Mouse (Mus musculus) ES-Bruce4 (cell line): ENCODE measurements around the gene Rnf223. TPM values are rescaled to one million over a fixed set of nuclear protein-coding genes. Genes with fewer than 3 reads are reported as not detected.
"Not testable (repeated sequence)": the region's sequence is repeated elsewhere in the genome, so short reads cannot be mapped to it uniquely, and the experiment has no call there.

Experiments
- H3K27ac ChIP-seq: 2 replicates; pipeline ENCODE4 v1.5.1; 2012; ENCODE audit warnings: low read length, inconsistent platforms; ENCODE audit not compliant: insufficient read depth
- H3K27me3 ChIP-seq: 2 replicates; pipeline ENCODE4 v1.6.1; 2012; ENCODE audit warnings: mild to moderate bottlenecking, low read length, inconsistent platforms; ENCODE audit not compliant: control insufficient read depth, poor library complexity, insufficient read depth, severe bottlenecking
- H3K36me3 ChIP-seq: 2 replicates; pipeline ENCODE4 v1.6.1; 2012; ENCODE audit warnings: inconsistent platforms, mild to moderate bottlenecking, low read length, moderate library complexity; ENCODE audit not compliant: control insufficient read depth, poor library complexity, insufficient read depth, severe bottlenecking
- H3K4me1 ChIP-seq: one replicate; pipeline ENCODE4 v1.8.1; 2011; ENCODE audit warnings: low read length; ENCODE audit not compliant: control insufficient read depth, insufficient read depth
- H3K4me3 ChIP-seq: 2 replicates; pipeline ENCODE4 v1.5.1; 2011; ENCODE audit warnings: low read depth, mild to moderate bottlenecking, low read length
- H3K9ac ChIP-seq: 2 replicates; pipeline ENCODE4 v1.6.1; 2012; ENCODE audit warnings: low read depth, mild to moderate bottlenecking, inconsistent platforms; ENCODE audit not compliant: poor library complexity, severe bottlenecking
- H3K9me3 ChIP-seq: replicated peaks from 2 replicates; pipeline ENCODE4 v1.6.1; 2012; ENCODE audit warnings: mild to moderate bottlenecking, low read length, inconsistent platforms; ENCODE audit not compliant: control insufficient read depth, poor library complexity, insufficient read depth, severe bottlenecking
- CTCF ChIP-seq: IDR thresholded peaks from one replicate; pipeline ENCODE4 v1.8.1; 2011; ENCODE audit warnings: low read depth, low read length
- EP300 ChIP-seq: IDR thresholded peaks from 2 replicates; pipeline ENCODE4 v1.6.1; 2011; ENCODE audit warnings: low read depth, low read length; ENCODE audit not compliant: insufficient read depth
- POLR2A ChIP-seq: IDR thresholded peaks from one replicate; pipeline ENCODE4 v1.8.1; 2011; ENCODE audit warnings: low read length; ENCODE audit not compliant: insufficient read depth
- polyA plus RNA-seq: library from polyadenylated mRNA; stranded (reverse); fragments of >200 nt; gene quantifications from 2 replicates; pipeline ENCODE4 v1.2.4, GENCODE M21; 2011; ENCODE audit warnings: low read depth; ENCODE audit not compliant: missing spikeins, insufficient read depth, insufficient read length

Gene Rnf223
- polyA plus RNA-seq, 1 experiment: 0.27 TPM

DNA sequence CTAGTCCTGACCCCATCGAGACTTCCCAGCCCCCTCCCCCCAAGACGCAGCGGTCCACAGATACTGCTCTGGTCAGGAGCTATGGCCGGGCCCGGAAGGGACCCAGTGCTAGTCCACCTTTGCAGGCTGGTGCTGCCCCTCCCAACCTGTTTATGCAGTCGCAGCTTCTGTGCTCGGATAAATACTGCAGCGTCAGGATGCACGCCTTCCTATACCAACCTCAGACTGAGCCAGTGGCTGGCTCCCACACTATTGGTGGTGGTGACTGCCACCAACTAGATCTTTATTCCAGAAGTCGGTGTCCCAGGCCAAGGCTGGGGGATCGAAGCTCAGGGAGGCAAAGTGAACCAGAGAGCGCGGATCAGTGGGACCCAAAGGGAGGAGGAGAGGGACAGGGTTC lies 4.8 kb downstream of the Rnf223 start:
- Histone ChIP-seq H3K27ac (no peak overlapping the region), H3K9me3 (peaks cover 28% of the 10 kb centered on the region), H3K9ac (no peak overlapping the region), H3K4me3 (no peak overlapping the region), H3K27me3 (no peaks in the 10 kb centered on the region), H3K36me3 (no peaks in the 10 kb centered on the region), H3K4me1 (no peaks in the 10 kb centered on the region)
- TF ChIP-seq EP300 (no peak), CTCF (no peak), POLR2A (no peak)

DNA sequence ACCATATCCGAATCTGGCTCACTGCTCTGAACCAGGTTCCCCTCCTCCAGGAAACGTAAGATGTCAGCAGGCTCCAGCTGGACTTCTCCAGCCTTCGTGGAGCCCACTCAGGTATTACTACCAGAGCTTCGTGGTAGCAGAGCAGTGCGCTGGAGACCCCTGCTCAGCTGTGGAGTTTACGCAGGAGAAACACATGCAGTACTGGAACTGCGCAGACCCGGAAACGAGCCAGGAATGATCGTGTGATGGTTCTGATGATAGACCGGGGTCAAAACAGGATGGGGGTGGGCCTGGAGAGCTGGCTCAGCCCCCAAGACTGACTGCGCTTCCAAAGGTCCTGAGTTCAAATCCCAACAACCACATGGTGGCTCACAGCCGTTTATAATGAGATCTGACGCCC lies 5.5 kb downstream of the Rnf223 start:
- TF ChIP-seq CTCF (no peak), POLR2A (no peak), EP300 (no peak)
- Histone ChIP-seq H3K36me3 (no peaks in the 10 kb centered on the region), H3K9ac (no peak overlapping the region), H3K4me1 (no peaks in the 10 kb centered on the region), H3K4me3 (no peak overlapping the region), H3K27ac (no peak overlapping the region), H3K27me3 (no peaks in the 10 kb centered on the region), H3K9me3 (peaks cover 28% of the 10 kb centered on the region)

DNA sequence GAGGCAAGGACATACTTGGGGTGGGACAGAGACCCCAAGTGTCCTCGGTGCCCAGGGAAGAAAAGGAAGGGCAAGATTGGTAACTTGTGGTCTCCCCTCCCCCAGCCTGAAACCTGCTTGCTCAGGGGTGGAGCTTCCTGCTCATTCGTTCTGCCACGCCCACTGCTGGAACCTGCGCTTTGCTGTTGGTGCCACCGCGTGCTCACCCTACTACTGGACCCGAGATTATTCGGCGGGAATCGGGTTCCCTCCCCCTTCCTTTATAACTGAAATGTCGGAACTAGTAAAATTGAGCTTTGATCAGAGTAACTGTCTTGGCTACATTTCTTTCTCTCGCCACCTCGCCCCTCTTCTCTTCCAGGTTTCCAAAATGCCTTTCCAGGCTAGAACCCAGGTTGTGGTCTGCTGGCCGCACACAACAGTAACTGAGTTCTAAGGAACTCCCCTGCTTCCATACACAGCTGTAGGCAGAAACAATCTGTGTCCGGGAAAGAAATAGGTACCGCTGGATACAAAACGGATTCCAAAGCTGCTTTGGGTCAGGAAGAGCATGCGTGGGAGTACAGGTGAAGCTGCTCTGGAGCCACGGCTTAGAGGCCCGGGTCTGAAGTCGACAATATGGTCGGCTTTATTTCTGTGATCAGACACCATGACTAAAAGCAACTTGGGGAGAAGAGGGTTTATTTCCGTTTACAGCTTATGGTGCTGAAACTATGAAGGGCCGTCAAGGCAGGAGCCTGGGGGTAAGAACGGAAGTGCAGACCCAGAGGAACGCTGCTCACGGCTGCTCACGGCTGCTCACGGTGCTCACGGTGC lies 6.2 kb downstream of the Rnf223 start:
- H3K27me3 ChIP-seq: no peaks in the 10 kb centered on the region
- no peaks in the 10 kb centered on the region for H3K4me1 ChIP-seq
- peaks cover 28% of the 10 kb centered on the region for H3K9me3 ChIP-seq
- H3K4me3 ChIP-seq: no peak overlapping the region
- TF ChIP-seq CTCF (no peak), EP300 (no peak), POLR2A (no peak)
- no peaks in the 10 kb centered on the region for H3K36me3 ChIP-seq
- no peak overlapping the region for H3K9ac ChIP-seq
- no peak overlapping the region for H3K27ac ChIP-seq

DNA sequence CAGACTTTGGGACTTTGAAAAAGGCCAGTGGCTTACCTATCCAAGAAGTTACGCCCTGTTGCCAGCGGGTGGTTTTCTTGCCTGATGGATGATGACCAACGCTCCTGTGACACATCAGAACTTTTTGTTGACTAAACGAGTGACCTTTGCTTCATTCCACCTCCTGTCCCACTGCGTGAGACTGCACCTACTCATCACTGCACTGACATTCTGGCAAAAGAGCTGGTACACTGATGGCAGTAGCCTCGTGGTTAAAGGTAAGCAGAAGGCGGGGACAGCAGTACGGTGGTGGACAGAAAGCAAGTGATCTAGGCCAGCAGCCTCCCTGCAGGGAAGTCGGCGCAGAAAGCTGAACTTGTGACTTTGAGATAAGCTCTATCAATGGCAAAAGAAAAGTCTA lies 20.6 kb downstream of the Rnf223 start:
- not testable (repeated sequence) for H3K27ac ChIP-seq, H3K36me3 ChIP-seq, H3K27me3 ChIP-seq, H3K4me3 ChIP-seq, H3K4me1 ChIP-seq, H3K9ac ChIP-seq
- peaks cover 36% of the 10 kb centered on the region for H3K9me3 ChIP-seq

DNA sequence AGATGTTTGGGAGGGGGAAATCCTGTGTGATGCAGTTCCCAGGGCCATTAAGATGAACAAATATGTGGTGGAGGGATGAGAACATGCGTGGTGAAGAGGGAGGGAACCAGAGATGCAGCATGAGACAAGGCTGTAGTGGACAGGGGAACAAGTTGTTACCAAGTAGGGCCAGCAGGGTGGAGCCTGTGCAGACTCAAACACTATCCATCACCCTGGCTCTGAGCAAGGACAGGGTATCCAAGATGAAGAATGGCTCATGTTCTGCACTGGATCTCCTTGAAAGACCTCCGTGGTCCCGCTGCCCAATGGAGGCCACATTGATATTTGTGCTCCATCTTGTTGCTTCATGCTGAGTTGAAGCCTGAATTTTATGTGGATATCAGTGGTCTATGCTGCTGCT lies 24.5 kb downstream of the Rnf223 start:
- Histone ChIP-seq H3K27me3 (no peaks in the 10 kb centered on the region), H3K4me1 (no peaks in the 10 kb centered on the region), H3K9ac (no peak overlapping the region), H3K9me3 (peaks cover 39% of the 10 kb centered on the region), H3K4me3 (no peak overlapping the region), H3K27ac (no peak overlapping the region), H3K36me3 (no peaks in the 10 kb centered on the region)
- no peak for TF ChIP-seq EP300
- TF ChIP-seq CTCF: no peak
- no peak for TF ChIP-seq POLR2A

DNA sequence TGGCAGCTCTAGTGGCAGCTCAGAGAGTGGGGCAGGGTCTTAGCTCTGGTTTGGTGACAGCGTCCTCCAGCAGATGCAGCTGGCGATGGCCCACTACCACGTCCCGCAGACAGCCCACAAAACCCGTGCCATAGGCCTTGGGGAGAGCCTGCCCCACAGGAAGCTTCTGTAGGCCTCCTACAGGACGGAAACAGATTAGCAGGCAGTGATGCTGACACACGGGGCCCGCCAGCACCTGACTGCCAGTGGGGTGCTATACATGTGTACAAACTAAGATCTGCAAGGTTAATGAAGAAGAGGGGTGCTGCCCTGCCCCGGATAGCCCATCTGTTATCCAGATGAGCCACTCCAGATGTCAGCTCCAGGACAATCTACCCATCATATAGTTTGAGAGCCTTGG lies 36.2 kb downstream of the Rnf223 start:
- Histone ChIP-seq H3K27ac (no peak overlapping the region), H3K4me1 (no peaks in the 10 kb centered on the region), H3K9ac (no peak overlapping the region), H3K9me3 (peaks cover 61% of the 10 kb centered on the region), H3K27me3 (no peaks in the 10 kb centered on the region), H3K36me3 (peaks cover 69% of the 10 kb centered on the region), H3K4me3 (no peak overlapping the region)
- TF ChIP-seq EP300 (no peak), CTCF (no peak), POLR2A (no peak)
